Mouse (Mus musculus): ENCODE measurements around the gene Oxa1l. TPM values are rescaled to one million over a fixed set of nuclear protein-coding genes. Genes with fewer than 3 reads are reported as not detected.

The Oxa1l gene
- total and polyA plus RNA-seq, 2 experiments from 2014 or later, result 59.4 to 76.9 TPM

DNA sequence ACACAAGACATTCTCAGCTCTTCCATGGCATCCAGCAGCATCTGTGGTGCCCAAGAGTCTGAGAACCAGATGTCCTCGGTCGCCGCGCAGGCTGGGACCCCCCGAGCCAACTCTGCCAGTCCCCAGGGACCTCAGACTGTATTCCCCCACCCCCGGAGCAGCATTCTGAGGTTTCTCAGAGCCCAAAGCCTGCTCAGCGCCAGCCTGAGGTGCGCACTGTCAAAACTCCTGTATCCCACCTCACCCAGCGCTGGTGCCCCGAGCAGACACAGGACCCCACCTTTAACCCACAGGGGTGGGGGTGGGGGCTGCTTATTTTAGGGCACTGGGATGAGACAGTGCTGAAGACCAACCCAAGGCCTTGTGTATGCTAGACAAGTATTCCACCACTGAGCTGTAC, 10.8 kb downstream of the Oxa1l start:
- Histone ChIP-seq H3K27ac (ENCODE audit: low read depth, low read length) (no peak overlapping the region), H3K4me1 (ENCODE audit: insufficient read depth) (no peaks in the 10 kb centered on the region), H3K27me3 (ENCODE audit: insufficient read depth, low read length) (no peaks in the 10 kb centered on the region), H3K36me3 (ENCODE audit: insufficient read depth) (peaks cover 42% of the 10 kb centered on the region), H3K4me3 (ENCODE audit: low read depth, low read length) (no peak overlapping the region), H3K4me2 (ENCODE audit: low read depth) (no peak overlapping the region), H3K9ac (no peak overlapping the region), H3K9me3 (ENCODE audit: low read length) (no peaks in the 10 kb centered on the region)
- peak; percentile 42 for ATAC-seq
- 95% methylated on average over 10 of the region's 10 CpGs for WGBS
- TF ChIP-seq CTCF (IDR thresholded peaks at IDR 0.05; ENCODE audit: low read depth), result no peak
- no peak for DNase-seq

DNA sequence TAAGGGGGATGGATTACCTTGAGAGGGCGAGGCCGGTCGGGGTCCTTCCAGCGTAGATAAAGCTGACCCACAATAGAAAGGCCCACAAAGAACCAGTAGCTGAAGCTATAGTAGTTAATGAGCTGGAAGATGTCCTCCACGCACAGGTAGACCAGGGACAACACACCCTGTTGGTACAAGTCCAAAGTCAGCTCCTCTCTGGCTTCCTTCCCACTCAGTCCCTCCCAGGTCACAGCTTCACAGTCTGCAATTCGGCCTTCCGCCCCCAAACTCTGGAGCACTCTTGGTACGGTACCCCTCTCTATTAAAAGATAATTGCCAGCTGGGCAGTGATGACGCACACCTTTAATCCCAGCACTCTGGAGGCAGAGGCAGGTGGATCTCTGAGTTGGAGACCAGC, 12.3 kb downstream of the Oxa1l start:
- no peaks in the 10 kb centered on the region for H3K4me1 ChIP-seq (ENCODE audit: insufficient read depth)
- no peak overlapping the region for H3K27ac ChIP-seq (ENCODE audit: low read depth, low read length)
- H3K9ac ChIP-seq, result no peak overlapping the region
- no peaks in the 10 kb centered on the region for H3K27me3 ChIP-seq (ENCODE audit: insufficient read depth, low read length)
- no peak overlapping the region for H3K4me2 ChIP-seq (ENCODE audit: low read depth)
- DNase-seq (no peak), ATAC-seq (no peak)
- WGBS, result 92% methylated on average over 9 of the region's 9 CpGs
- no peak overlapping the region for H3K4me3 ChIP-seq (ENCODE audit: low read depth, low read length)
- H3K9me3 ChIP-seq (ENCODE audit: low read length), result no peaks in the 10 kb centered on the region
- no peak for TF ChIP-seq CTCF (IDR thresholded peaks at IDR 0.05; ENCODE audit: low read depth)
- H3K36me3 ChIP-seq (ENCODE audit: insufficient read depth), result peaks cover 28% of the 10 kb centered on the region

DNA sequence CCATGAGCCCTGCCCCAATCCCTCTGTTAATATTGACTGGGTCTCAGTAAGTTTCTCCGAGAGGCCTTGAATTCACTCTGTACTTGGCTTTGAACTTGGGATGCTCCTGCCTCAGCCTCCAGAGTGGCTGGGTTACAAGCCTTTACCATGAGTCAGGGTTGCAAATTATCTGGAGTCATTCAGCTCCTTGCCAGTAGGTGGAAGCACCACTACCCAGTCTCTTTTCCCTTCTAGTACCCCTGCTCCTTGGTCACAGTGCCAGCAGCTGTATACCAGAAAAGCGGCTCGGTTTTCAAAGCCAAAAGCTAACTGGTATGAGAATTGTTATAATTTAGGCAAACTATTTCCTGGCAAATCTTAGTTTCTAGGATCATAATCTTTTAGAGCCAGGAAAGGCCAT, 15.3 kb downstream of the Oxa1l start:
- H3K4me3 ChIP-seq (ENCODE audit: low read depth, low read length), result no peak overlapping the region

DNA sequence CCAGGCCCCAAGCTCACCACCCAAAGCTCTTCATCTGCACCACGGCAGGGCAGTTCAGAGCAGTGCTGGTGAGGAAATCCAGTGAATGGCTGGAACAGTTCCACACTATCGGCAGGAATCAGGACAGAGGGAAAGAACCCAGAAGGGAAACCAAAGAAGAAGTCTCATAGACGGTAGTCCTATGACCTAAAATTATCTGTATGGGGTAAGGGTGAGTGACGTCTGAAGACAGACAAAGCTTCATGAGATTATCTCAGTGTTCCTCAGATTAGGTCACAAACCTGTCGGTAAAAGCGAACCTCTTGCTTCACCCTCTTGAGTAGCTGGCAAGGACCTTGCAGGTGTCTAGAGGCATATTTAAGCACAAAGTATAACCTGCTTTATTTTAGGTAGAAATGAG, 16.5 kb downstream of the Oxa1l start:
- ATAC-seq (no peak), DNase-seq (no peak)
- 90% methylated on average over 6 of the region's 6 CpGs for WGBS
- no peaks in the 10 kb centered on the region for H3K4me1 ChIP-seq (ENCODE audit: insufficient read depth)
- no peak overlapping the region for H3K9ac ChIP-seq
- no peaks in the 10 kb centered on the region for H3K9me3 ChIP-seq (ENCODE audit: low read length)
- no peak overlapping the region for H3K27ac ChIP-seq (ENCODE audit: low read depth, low read length)
- H3K27me3 ChIP-seq (ENCODE audit: insufficient read depth, low read length), result no peaks in the 10 kb centered on the region
- no peak overlapping the region for H3K4me3 ChIP-seq (ENCODE audit: low read depth, low read length)
- no peak overlapping the region for H3K4me2 ChIP-seq (ENCODE audit: low read depth)
- H3K36me3 ChIP-seq (ENCODE audit: insufficient read depth), result no peaks in the 10 kb centered on the region
- TF ChIP-seq CTCF (IDR thresholded peaks at IDR 0.05; ENCODE audit: low read depth), result no peak

More for the DNA sequence above, 15.3 kb downstream of the Oxa1l start:
- TF ChIP-seq CTCF (IDR thresholded peaks at IDR 0.05; ENCODE audit: low read depth), result peak; percentile 39
- 72% methylated on average over 3 of the region's 3 CpGs for WGBS
- no peak for DNase-seq
- H3K27me3 ChIP-seq (ENCODE audit: insufficient read depth, low read length), result no peaks in the 10 kb centered on the region
- H3K9me3 ChIP-seq (ENCODE audit: low read length), result no peaks in the 10 kb centered on the region
- no peak overlapping the region for H3K9ac ChIP-seq
- H3K4me2 ChIP-seq (ENCODE audit: low read depth), result no peak overlapping the region
- ATAC-seq, result no peak
- no peaks in the 10 kb centered on the region for H3K36me3 ChIP-seq (ENCODE audit: insufficient read depth)
- H3K4me1 ChIP-seq (ENCODE audit: insufficient read depth), result no peaks in the 10 kb centered on the region
- no peak overlapping the region for H3K27ac ChIP-seq (ENCODE audit: low read depth, low read length)

DNA sequence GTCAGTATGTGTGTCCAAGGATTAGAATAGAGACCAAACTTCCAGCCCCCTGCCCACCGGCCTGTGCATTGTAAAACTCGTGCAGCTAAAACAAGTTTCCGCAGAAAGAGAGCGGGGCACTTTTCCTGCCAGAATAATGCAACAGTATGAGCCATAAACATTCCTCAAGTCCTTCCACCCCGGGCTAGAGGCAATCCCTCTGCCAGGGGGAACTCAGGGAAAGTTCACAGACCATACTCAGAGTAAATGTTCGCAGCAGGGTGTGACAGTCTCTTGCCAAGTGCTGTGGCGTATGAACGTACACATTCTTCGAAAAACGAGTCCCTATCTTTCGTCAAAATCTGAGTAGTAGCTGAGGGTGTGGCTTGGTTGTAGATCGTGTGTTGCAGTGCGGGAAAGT, 18.9 kb downstream of the Oxa1l start:
- H3K9ac ChIP-seq, result no peak overlapping the region
- no peaks in the 10 kb centered on the region for H3K36me3 ChIP-seq (ENCODE audit: insufficient read depth)
- DNase-seq (no peak), ATAC-seq (no peak)
- 81% methylated on average over 13 of the region's 13 CpGs for WGBS
- no peaks in the 10 kb centered on the region for H3K4me1 ChIP-seq (ENCODE audit: insufficient read depth)
- no peak overlapping the region for H3K4me2 ChIP-seq (ENCODE audit: low read depth)
- H3K9me3 ChIP-seq (ENCODE audit: low read length), result no peaks in the 10 kb centered on the region
- TF ChIP-seq CTCF (IDR thresholded peaks at IDR 0.05; ENCODE audit: low read depth), result no peak
- no peak overlapping the region for H3K4me3 ChIP-seq (ENCODE audit: low read depth, low read length)
- no peak overlapping the region for H3K27ac ChIP-seq (ENCODE audit: low read depth, low read length)
- H3K27me3 ChIP-seq (ENCODE audit: insufficient read depth, low read length), result no peaks in the 10 kb centered on the region

DNA sequence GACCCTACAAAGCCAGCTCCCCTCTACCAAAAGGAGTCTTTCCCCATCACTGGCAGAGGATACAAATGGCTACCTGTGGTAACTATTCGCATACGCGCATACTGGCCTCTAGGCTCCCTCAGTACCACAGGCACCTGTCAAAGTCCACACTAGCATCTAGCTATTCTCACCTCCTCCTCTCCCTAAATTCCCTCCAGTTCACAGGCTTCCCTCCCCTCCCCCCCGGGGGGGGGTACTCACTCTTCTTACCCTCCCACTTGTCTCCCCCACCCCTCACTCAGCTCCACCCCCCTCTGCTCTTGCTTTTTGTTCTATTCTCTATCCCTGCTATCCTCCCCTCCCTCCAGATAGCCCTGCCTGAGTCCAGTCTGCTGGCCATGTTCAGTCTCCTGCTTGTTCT, 20.0 kb downstream of the Oxa1l start:
- no peaks in the 10 kb centered on the region for H3K4me1 ChIP-seq (ENCODE audit: insufficient read depth)
- H3K27me3 ChIP-seq (ENCODE audit: insufficient read depth, low read length), result no peaks in the 10 kb centered on the region
- DNase-seq (no peak), ATAC-seq (no peak)
- no peak overlapping the region for H3K9ac ChIP-seq
- H3K9me3 ChIP-seq (ENCODE audit: low read length), result no peaks in the 10 kb centered on the region
- H3K36me3 ChIP-seq (ENCODE audit: insufficient read depth), result no peaks in the 10 kb centered on the region
- 81% methylated on average over 4 of the region's 4 CpGs for WGBS
- H3K4me2 ChIP-seq (ENCODE audit: low read depth), result no peak overlapping the region
- H3K27ac ChIP-seq (ENCODE audit: low read depth, low read length), result no peak overlapping the region
- TF ChIP-seq CTCF (IDR thresholded peaks at IDR 0.05; ENCODE audit: low read depth), result no peak
- H3K4me3 ChIP-seq (ENCODE audit: low read depth, low read length), result no peak overlapping the region

DNA sequence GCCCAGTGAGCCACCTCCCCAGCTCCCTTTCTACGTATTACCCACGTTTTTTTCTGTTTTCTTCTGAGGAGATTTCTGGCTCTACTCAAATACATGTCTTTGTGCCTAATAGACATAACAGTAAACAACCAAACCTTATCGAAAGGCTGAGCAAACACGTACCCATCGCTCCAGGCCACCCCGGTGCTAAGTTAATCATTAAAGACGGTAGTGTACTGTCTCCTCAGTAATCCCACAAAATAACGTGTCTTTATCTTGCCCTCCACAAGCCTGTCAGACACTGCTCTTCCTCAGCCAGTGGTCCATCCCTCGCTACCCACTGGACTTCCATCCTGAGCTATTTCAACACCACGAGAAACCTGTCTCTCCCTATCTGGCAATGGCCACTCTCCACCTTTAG, 21.2 kb downstream of the Oxa1l start:
- no peaks in the 10 kb centered on the region for H3K27me3 ChIP-seq (ENCODE audit: insufficient read depth, low read length)
- no peak overlapping the region for H3K4me3 ChIP-seq (ENCODE audit: low read depth, low read length)
- H3K9me3 ChIP-seq (ENCODE audit: low read length), result no peaks in the 10 kb centered on the region
- no peaks in the 10 kb centered on the region for H3K36me3 ChIP-seq (ENCODE audit: insufficient read depth)
- no peaks in the 10 kb centered on the region for H3K4me1 ChIP-seq (ENCODE audit: insufficient read depth)
- ATAC-seq, result no peak
- no peak overlapping the region for H3K27ac ChIP-seq (ENCODE audit: low read depth, low read length)
- TF ChIP-seq CTCF (IDR thresholded peaks at IDR 0.05; ENCODE audit: low read depth), result no peak
- no peak overlapping the region for H3K4me2 ChIP-seq (ENCODE audit: low read depth)
- H3K9ac ChIP-seq, result no peak overlapping the region
- WGBS, result 87% methylated on average over 10 of the region's 10 CpGs
- no peak for DNase-seq

DNA sequence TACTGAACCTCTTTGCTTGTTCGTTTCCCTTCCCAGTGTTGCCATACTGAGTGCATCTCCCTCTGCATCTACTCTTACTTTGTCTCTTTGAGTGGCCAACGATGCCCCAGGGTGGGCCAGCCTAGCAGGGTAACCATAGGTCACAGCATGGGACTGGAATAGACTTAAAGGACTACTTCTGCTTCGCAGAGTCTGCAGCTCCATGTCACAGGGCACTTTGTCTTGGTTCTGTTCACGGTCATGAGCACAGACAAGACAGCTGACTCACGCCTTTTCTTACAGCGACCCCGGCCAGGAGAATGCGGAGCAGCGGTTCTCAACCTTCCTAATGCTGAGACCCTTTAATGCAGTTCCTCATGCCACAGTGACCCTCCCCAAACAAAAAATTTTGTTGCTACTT, 22.0 kb downstream of the Oxa1l start:
- no peak overlapping the region for H3K4me2 ChIP-seq (ENCODE audit: low read depth)
- no peak overlapping the region for H3K4me3 ChIP-seq (ENCODE audit: low read depth, low read length)
- WGBS, result 51% methylated on average over 9 of the region's 9 CpGs
- H3K27ac ChIP-seq (ENCODE audit: low read depth, low read length), result no peak overlapping the region
- no peak for TF ChIP-seq CTCF (IDR thresholded peaks at IDR 0.05; ENCODE audit: low read depth)
- H3K9me3 ChIP-seq (ENCODE audit: low read length), result no peaks in the 10 kb centered on the region
- no peak overlapping the region for H3K9ac ChIP-seq
- DNase-seq (no peak), ATAC-seq (no peak)
- H3K36me3 ChIP-seq (ENCODE audit: insufficient read depth), result no peaks in the 10 kb centered on the region
- no peaks in the 10 kb centered on the region for H3K27me3 ChIP-seq (ENCODE audit: insufficient read depth, low read length)
- H3K4me1 ChIP-seq (ENCODE audit: insufficient read depth), result no peaks in the 10 kb centered on the region

Measured in forebrain, postnatal 0 days (tissue).